Mouse (Mus musculus) adrenal gland, adult (tissue): ENCODE results near the gene Xlr5c.
"Not testable (repeated sequence)": the region's sequence is repeated elsewhere in the genome, so short reads cannot be mapped to it uniquely, and the experiment has no call there.

Experiments
- DNase-seq, 2 experiments: peaks; one replicate each; pipeline ENCODE4 v3.0.0; 2022 to 2023; ENCODE audit warnings: low spot score in 1 of 2; ENCODE audit not compliant: inconsistent age in 2 of 2

Gene Xlr5c

DNA sequence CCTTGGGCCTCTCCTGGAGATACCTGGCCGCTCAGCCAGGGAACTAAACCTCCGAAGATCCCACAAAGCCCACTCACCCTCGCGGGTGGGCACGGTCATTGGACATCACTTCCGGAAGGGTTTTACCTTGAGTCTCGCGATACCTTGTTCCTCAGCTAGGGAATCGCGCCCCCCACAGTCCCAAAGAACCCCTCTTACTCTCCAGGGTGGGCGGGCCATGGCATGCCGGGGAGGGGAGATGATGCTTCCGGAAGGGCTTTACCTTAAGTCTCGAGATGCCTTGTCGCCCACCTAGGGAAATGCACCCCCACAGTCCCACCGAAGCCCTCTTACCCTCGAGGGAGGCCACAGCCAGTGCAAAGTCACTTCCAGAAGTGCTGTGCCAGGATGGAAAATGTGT, at the start of gene Xlr5c, which contains the start of gene Xlr5a:
Gene Xlr5c, minus strand, starts transcription at position 101 of the 400 bp plus-strand sequence.
Gene Xlr5a, minus strand, starts transcription at position 101 of the 400 bp plus-strand sequence.
- not testable (repeated sequence) for DNase-seq

DNA sequence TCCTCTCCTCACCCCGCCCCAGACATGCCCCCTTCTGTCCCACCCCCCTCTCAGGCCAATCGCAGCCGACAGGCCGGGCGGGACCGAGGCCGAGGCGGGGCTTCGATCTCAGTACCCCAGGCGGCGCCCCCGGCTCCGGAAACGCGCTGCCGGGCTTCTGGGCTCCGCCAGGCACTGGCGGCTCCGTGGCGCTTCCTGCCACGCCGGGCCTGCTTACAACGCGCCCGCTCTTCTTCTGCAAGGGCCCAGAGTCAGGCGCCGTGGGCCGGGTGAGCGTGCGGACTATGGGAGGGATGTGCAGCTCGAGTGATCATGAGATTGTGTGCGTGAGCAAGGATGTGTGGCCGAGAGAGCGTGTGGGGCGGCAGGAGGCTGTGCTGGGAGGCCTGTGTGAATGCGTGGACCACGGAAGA, 49.7 kb upstream of the Xlr5c start, which contains the start of gene Zfp275:
Gene Zfp275, plus strand, starts transcription at position 139 of the 413 bp plus-strand sequence.
- peak; percentile 85 to 89 for DNase-seq

DNA sequence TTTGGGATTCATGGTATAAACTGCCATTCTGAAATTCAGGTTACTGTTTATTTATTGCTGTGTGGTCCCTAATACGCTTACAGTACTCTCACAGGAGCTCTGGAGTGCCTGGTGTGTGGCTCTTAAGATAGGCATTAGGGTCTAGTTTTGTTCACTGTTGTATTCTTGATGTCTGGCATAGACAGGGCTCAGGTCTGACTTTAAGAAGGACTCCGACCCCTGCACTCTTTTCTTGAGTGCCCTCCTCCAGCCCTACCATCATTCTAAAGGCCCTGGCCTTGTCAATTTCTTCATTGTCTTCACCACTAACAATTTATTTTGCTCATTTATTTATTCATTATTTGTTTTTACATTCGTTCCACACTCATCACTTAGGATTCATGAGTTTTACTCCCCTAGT, 49.3 kb upstream of the Xlr5c start:
- DNase-seq: no peak

GRCm38 (mm10) chrX:73341473-73341872, 48.7 kb upstream of the Xlr5c start:
- DNase-seq: no peak

DNA sequence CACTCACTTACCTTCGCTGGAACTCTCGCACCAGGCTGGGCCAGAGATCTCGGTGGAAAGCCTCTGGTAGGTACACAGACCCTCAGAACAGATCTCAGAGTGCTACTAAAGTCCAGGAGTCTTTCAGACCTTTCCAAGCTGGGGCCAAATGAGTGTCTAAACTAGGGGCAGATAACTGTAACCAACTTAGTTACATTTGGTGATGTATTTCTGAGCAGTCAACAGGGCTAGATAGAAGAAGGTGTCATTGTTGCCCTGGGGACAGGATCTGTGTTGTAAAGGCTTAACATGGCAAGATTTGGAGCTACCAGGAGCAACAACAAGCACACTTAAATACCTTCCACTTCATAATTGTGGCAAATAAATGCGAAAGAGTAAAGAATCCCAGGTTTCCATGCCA, 44.0 kb upstream of the Xlr5c start, which contains the start of gene Gm45015:
Gene Gm45015, minus strand, starts transcription at position 101 of the 400 bp plus-strand sequence.
- DNase-seq: no peak

DNA sequence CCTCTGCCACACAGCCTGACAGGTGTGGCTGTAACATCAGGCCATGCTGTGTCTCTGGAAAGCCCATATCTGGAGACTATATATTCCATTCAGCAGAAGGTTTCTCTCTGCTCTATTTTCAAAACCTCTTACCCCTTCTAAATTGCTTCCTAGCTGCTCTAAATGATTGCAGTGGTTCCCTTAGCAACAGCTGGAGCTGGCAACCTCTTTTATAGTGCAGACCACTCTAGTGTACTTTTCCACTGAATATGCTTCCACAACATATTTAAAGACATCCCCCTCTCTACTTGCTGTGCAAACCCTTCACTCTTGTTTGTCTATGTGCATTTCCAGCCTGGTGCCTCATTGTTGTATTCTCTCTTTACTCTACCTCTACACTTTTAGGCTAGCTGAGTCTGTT, 40.8 kb upstream of the Xlr5c start:
- DNase-seq: no peak

DNA sequence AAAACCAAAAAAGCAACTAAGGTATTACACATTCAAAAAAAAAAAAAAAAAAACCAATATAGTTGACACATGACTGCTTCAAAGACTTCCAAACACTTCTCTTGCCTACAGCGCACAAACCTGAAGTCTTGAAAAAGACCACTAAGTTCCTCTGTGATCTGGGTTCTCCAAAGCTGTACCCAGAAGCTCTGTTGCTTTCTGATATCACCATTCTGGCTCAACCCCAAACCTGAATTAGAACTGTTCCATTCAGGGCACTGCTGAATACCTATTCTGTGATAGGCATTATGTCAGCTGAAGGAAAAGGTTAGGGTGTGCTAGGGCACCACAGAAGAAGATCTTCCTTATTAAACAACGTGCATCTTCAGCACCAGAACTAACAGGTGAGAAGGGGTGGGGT, 34.4 kb upstream of the Xlr5c start:
- DNase-seq: no peak

DNA sequence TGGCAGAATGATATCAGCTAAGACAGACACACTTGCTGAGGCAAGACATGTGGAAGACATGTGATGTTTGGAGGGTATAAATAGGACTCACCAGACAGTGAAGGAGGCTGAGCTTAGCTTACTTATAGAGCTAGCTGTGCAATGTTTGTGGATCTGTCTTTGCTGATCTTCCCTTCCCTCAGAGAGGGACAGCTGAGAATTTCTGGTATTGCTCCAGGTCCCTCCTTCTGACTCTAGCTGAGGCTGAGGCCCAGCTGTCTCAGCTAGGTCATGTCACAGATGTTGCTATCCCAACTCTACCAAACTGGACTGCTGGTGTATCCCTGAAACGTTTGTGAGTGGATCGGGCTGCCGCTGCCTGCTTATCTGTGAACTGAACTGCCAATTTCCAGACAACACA, 28.3 kb upstream of the Xlr5c start:
- no peak for DNase-seq

- peak; percentile 13 to 75 for DNase-seq
Observed at GRCm38 (mm10) chrX:73312522-73312921, 19.7 kb upstream of the Xlr5c start.

DNA sequence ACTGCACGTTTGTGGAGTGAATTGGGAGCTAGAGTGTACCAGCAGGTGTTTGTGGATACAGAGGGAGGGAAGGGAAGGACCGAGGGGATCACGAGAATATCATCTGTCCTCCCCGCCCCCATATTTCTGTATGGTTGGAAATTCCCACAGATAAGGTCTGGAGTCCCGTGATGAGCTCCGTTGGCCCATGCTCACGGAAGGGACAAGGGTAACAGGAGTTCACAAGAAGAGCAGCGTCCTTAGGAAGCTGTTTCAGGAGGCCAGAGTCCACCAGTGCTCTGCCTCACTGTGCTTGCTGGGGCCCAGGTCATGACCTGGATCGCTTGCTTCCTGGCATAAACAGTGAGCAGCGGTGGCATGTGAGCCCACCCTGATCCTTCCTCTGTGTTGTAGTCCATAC, 3.0 kb upstream of the Xlr5c start:
- not testable (repeated sequence) for DNase-seq

- DNase-seq: not testable (repeated sequence)
Observed at GRCm38 (mm10) chrX:73265270-73265669, 27.5 kb downstream of the Xlr5c start, which contains the start of gene Xlr3c. Gene Xlr3c, minus strand, starts transcription at chrX:73265390.

DNA sequence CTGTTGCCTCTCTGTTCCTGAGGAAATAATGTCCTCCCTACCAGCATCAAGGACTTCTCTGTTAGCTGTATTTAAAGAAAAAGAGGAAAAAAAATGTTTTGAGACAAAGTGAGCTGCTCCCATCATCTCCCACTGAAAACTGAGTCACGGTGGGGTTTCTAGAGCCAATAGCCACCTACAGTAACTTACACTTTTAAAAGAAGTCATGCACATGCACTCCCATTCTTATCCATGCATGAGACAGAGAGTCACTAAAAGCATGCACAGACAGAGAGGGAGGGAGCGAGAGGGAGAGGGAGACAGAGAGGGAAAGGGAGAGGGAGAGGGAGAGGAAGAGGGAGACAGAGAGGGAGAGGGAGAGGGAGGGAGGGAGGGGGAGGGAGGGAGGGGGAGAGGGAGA, 30.3 kb downstream of the Xlr5c start:
- DNase-seq: not testable (repeated sequence)

GRCm38 (mm10) chrX:73242821-73243325, 49.9 kb downstream of the Xlr5c start, which contains the start of gene Xlr4c:
Gene Xlr4c, minus strand, starts transcription at chrX:73243130.
- not testable (repeated sequence) for DNase-seq
